Mouse (Mus musculus) C2C12 (cell line): ENCODE data around the gene Sorbs1.
A peak's percentile ranks its signal among the peaks of the same experiment; 100 is the strongest.

Source experiments
- CEBPB ChIP-seq: IDR thresholded peaks from one replicate; pipeline ENCODE4 v1.6.1; 2011; ENCODE audit warnings: low read depth, mild to moderate bottlenecking, control low read depth, moderate library complexity
- CTCF ChIP-seq: IDR thresholded peaks from one replicate; pipeline ENCODE4 v1.5.1; 2011; ENCODE audit not compliant: control insufficient read depth, insufficient read depth, insufficient read length
- FOSL1 ChIP-seq: IDR thresholded peaks from one replicate; pipeline ENCODE4 v1.8.0; 2011; ENCODE audit warnings: mild to moderate bottlenecking, low read length; ENCODE audit not compliant: poor library complexity, insufficient read depth, severe bottlenecking
- MAX ChIP-seq: IDR thresholded peaks from one replicate; pipeline ENCODE4 v1.6.1; 2011; ENCODE audit warnings: mild to moderate bottlenecking, control low read depth
- MYOD1 ChIP-seq: IDR thresholded peaks from one replicate; pipeline ENCODE4 v1.6.1; 2011; ENCODE audit warnings: low read depth; ENCODE audit not compliant: control insufficient read depth, insufficient read length
- MYOG ChIP-seq: IDR thresholded peaks from one replicate; pipeline ENCODE4 v1.6.1; 2011; ENCODE audit not compliant: control insufficient read depth, insufficient read length; ENCODE audit errors: extremely low read depth
- USF1 ChIP-seq: IDR thresholded peaks from one replicate; pipeline ENCODE4 v1.6.1; 2011; ENCODE audit warnings: low read depth, mild to moderate bottlenecking, control low read depth, moderate library complexity

- TF ChIP-seq CTCF, result peak; percentile 72
- no peak for TF ChIP-seq MAX
- TF ChIP-seq MYOG, result no peak
- TF ChIP-seq CEBPB, result no peak
- TF ChIP-seq USF1, result no peak
- TF ChIP-seq MYOD1, result no peak
- no peak for TF ChIP-seq FOSL1
Observed at GRCm38 (mm10) chr19:40343018-40343417, 170.6 kb downstream of the Sorbs1 start.
